Mouse (Mus musculus) forebrain, embryonic 16.5 days (tissue): ENCODE data around the gene Catsperg2. TPM values are rescaled to one million over a fixed set of nuclear protein-coding genes. Genes with fewer than 3 reads are reported as not detected.
"Not testable (repeated sequence)": the region's sequence is repeated elsewhere in the genome, so short reads cannot be mapped to it uniquely, and the experiment has no call there.

Experiments
- ATAC-seq: fragments of 200-750 bp; cut with Nextera tagmentation; 2 replicates; pipeline ENCODE4 v1.8.0; 2017; ENCODE audit warnings: mild to moderate bottlenecking, moderate library complexity
- H3K27ac ChIP-seq: fragments of 300-500 bp; sonication (generic); 2 replicates; pipeline ENCODE4 v1.5.1; 2014; ENCODE audit warnings: low read length, control low read depth
- H3K27me3 ChIP-seq: fragments of 300-500 bp; sonication (generic); replicated peaks from 2 replicates; pipeline ENCODE4 v1.6.1; 2014; ENCODE audit warnings: low read length; ENCODE audit not compliant: control insufficient read depth, insufficient read depth
- H3K36me3 ChIP-seq: fragments of 300-500 bp; sonication (generic); 2 replicates; pipeline ENCODE4 v1.6.1; 2014; ENCODE audit not compliant: control insufficient read depth, insufficient read depth
- H3K4me1 ChIP-seq: fragments of 300-500 bp; sonication (generic); replicated peaks from 2 replicates; pipeline ENCODE4 v1.6.1; 2014; ENCODE audit warnings: low read length; ENCODE audit not compliant: control insufficient read depth, insufficient read depth
- H3K4me2 ChIP-seq: fragments of 300-500 bp; sonication (generic); 2 replicates; pipeline ENCODE4 v1.6.1; 2014; ENCODE audit warnings: mild to moderate bottlenecking, low read length, control low read depth
- H3K4me3 ChIP-seq: fragments of 300-500 bp; sonication (generic); replicated peaks from 2 replicates; pipeline ENCODE4 v1.5.1; 2014; ENCODE audit warnings: mild to moderate bottlenecking, low read length, control low read depth
- H3K9ac ChIP-seq: fragments of 300-500 bp; sonication (generic); replicated peaks from 2 replicates; pipeline ENCODE4 v1.6.1; 2014; ENCODE audit warnings: low read depth, low read length, control low read depth
- H3K9me3 ChIP-seq: fragments of 300-500 bp; sonication (generic); 2 replicates; pipeline ENCODE4 v1.6.1; 2016; ENCODE audit warnings: low read length; ENCODE audit not compliant: control insufficient read depth
- WGBS: fragments of 180-500 bp; shearing (Covaris S2); extraction: QIAGEN DNeasy Blood & Tissue Kit; methylation state at CpG from one replicate; pipeline ENCODE4 v1.1.7; 2014; 5-methylcytosine and 5-hydroxymethylcytosine counted together
- polyA plus RNA-seq: library from polyadenylated mRNA; unstranded; fragments of >200 nt; fragmentation: Nextera tagmentation; extraction: Ambion mirVana; gene quantifications from 2 replicates; pipeline ENCODE4 v1.2.1, GENCODE M21; 2015

Gene Catsperg2
- 0.34 and 0.35 TPM in 2 replicates for polyA plus RNA-seq

- H3K4me2 ChIP-seq, H3K27me3 ChIP-seq, H3K27ac ChIP-seq, H3K9ac ChIP-seq, H3K4me3 ChIP-seq, H3K4me1 ChIP-seq, ATAC-seq, H3K9me3 ChIP-seq, H3K36me3 ChIP-seq: not testable (repeated sequence)
- 68% methylated on average over 11 of the region's 11 CpGs for WGBS
These were observed at the start of gene Catsperg2 for GRCm38 (mm10) chr7:29726860-29727259. Gene Catsperg2 (minus strand): TSS chr7:29727032.

GRCm38 (mm10) chr7:29776568-29776967, 49.7 kb upstream of the Catsperg2 start:
- H3K4me2 ChIP-seq, result no peak overlapping the region

GRCm38 (mm10) chr7:29774371-29774770, 47.5 kb upstream of the Catsperg2 start:
- H3K4me1 ChIP-seq, result peaks cover 10% of the 10 kb centered on the region
- WGBS, result 92% methylated on average over 3 of the region's 3 CpGs
- H3K4me3 ChIP-seq, result no peak overlapping the region
- peaks cover 38% of the 10 kb centered on the region for H3K36me3 ChIP-seq
- no peak for ATAC-seq
- H3K27me3 ChIP-seq, result no peaks in the 10 kb centered on the region
- no peak overlapping the region for H3K9ac ChIP-seq
- H3K4me2 ChIP-seq, result no peak overlapping the region
- H3K9me3 ChIP-seq, result no peaks in the 10 kb centered on the region
- no peak overlapping the region for H3K27ac ChIP-seq

More at GRCm38 (mm10) chr7:29776568-29776967, 49.7 kb upstream of the Catsperg2 start:
- no peak overlapping the region for H3K9ac ChIP-seq
- no peaks in the 10 kb centered on the region for H3K27me3 ChIP-seq
- H3K27ac ChIP-seq, result no peak overlapping the region
- WGBS, result 97% methylated on average over 19 of the region's 19 CpGs
- H3K4me3 ChIP-seq, result no peak overlapping the region
- no peaks in the 10 kb centered on the region for H3K9me3 ChIP-seq
- H3K36me3 ChIP-seq, result peaks cover 40% of the 10 kb centered on the region
- ATAC-seq, result no peak
- H3K4me1 ChIP-seq, result no peaks in the 10 kb centered on the region

- no peaks in the 10 kb centered on the region for H3K9me3 ChIP-seq
- no peaks in the 10 kb centered on the region for H3K27me3 ChIP-seq
- H3K4me1 ChIP-seq, result peaks cover 15% of the 10 kb centered on the region
- no peak for ATAC-seq
- H3K9ac ChIP-seq, result no peak overlapping the region
- H3K27ac ChIP-seq, result no peak overlapping the region
- H3K36me3 ChIP-seq, result peaks cover 35% of the 10 kb centered on the region
- H3K4me3 ChIP-seq, result no peak overlapping the region
- H3K4me2 ChIP-seq, result no peak overlapping the region
- WGBS, result 87% methylated on average over 7 of the region's 7 CpGs
These were observed 46.7 kb upstream of the Catsperg2 start for GRCm38 (mm10) chr7:29773503-29773902.

DNA sequence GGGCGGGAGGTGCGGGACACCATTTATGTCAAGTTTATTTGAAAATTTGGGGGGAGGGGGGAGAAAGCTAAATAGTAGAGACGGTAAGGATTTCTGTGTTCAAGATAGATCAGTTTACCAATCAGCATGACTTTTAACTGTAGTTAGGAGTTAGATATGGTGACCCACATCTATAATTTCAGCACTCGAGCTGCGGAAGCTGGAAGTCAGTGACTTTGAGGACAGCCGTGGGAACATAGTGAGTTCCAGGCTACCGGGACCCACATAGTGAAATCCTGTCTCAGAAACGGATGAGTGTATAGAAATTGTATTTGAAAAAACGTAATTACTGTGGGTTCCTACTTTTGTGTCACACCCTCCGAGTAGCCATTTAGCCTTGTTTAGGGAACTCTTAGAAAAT, 42.1 kb upstream of the Catsperg2 start:
- H3K4me2 ChIP-seq, result peak overlapping the region; percentile 87
- 9% methylated on average over 10 of the region's 10 CpGs for WGBS
- H3K27ac ChIP-seq, result peak overlapping the region; percentile 87
- peak overlapping the region; percentile 62 for H3K4me3 ChIP-seq
- H3K9me3 ChIP-seq, result no peaks in the 10 kb centered on the region
- peaks cover 26% of the 10 kb centered on the region for H3K4me1 ChIP-seq
- H3K27me3 ChIP-seq, result no peaks in the 10 kb centered on the region
- ATAC-seq, result no peak
- peaks cover 5% of the 10 kb centered on the region; the same call in 1 of the 2 replicates for H3K36me3 ChIP-seq
- H3K9ac ChIP-seq, result peak overlapping the region; percentile 63

DNA sequence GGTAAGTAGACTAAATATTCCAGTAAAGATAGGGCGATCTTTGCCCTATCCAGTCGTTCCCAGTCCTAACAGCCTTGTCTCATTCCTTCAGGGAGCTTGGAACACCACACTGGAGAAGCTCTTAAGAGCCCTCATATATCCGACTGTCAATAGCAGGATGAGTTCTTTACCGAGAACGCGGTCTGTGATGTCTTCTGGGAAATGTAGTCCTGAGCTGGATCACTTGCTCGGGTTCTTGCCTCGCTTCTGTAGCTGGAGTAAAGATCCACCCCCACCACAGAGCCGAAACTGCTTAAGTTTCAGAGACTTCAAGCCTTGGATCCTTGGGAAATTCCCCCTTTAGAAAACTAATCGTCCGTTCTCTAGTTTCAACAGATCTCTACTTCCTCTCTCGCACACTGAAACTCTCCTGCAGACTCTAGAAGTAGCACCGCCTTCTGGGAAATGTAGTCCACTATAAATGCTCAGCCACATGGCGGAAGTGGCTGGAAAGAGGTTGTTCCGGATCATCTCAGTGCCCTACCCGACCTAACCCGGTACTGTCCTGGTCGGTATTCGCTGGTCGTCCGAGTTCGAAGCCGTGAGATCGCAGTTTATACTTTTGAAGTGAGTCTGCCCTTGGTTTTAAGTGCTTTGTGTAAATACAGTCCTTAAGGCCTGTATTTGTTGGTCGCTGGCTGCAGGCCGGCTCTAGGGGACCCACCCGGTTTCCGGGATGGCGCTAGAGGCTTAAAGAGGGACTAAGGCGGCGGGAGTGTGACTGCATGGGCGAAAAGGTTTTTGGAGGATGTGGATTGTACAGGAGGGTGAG, 41.5 kb upstream of the Catsperg2 start, which contains the start of gene Zfp84:
Zfp84 (plus strand) TSS at position 463 of the 811 bp plus-strand sequence.
- no peaks in the 10 kb centered on the region for H3K27me3 ChIP-seq
- peak within 1 kb of the TSS; percentile 62 for H3K4me3 ChIP-seq
- peaks cover 1% of the 10 kb centered on the region; the same call in 1 of the 2 replicates for H3K36me3 ChIP-seq
- H3K9ac ChIP-seq, result peak within 1 kb of the TSS; percentile 65
- H3K4me1 ChIP-seq, result peaks cover 26% of the 10 kb centered on the region
- peak within 1 kb of the TSS; percentile 87 for H3K4me2 ChIP-seq
- WGBS, result under 1% methylated on average over 32 of the region's 32 CpGs
- ATAC-seq, result peak; percentile 96
- H3K9me3 ChIP-seq, result no peaks in the 10 kb centered on the region
- peak within 1 kb of the TSS; percentile 87 for H3K27ac ChIP-seq

DNA sequence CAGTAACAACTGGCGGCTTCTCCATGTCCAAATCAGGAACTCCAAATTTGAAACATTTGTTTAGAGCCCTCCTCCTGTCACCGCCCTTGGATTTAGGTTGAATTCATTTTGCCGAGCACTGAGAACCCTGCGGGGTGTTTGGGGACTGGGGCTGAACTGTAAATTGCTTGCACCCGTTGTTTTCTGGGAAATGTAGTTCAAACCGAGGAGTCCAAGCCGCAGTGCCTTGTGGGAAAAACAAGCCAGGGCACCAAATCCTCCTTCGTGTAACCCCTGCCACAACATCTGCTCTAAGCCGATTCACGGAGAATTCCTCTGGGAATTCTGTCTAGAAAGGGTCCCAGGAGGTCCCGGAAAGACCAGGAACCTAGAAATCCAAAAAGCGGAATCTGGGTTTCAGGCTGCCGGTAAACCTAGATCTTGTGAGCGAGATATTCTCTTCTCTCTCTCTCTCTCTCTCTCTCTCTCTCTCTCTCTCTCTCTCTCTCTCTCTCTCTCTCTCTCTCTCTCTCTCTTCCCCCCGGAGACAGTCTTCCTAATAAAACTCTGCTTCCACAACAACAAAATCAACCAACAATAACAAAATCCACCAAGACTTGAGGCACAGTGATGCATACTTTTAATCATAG, 40.3 kb upstream of the Catsperg2 start:
- Histone ChIP-seq H3K27ac (peak overlapping the region; percentile 62), H3K4me1 (peaks cover 26% of the 10 kb centered on the region), H3K9me3 (no peaks in the 10 kb centered on the region), H3K27me3 (no peaks in the 10 kb centered on the region), H3K9ac (peak overlapping the region; percentile 65), H3K36me3 (no peaks in the 10 kb centered on the region), H3K4me2 (peak overlapping the region; percentile 87), H3K4me3 (peak overlapping the region; percentile 62)
- 0% methylated on average over 15 of the region's 15 CpGs for WGBS
- peak; percentile 51 for ATAC-seq

GRCm38 (mm10) chr7:29764702-29765101, 37.9 kb upstream of the Catsperg2 start:
- no peak for ATAC-seq
- no peaks in the 10 kb centered on the region for H3K36me3 ChIP-seq
- 83% methylated on average over 7 of the region's 7 CpGs for WGBS

DNA sequence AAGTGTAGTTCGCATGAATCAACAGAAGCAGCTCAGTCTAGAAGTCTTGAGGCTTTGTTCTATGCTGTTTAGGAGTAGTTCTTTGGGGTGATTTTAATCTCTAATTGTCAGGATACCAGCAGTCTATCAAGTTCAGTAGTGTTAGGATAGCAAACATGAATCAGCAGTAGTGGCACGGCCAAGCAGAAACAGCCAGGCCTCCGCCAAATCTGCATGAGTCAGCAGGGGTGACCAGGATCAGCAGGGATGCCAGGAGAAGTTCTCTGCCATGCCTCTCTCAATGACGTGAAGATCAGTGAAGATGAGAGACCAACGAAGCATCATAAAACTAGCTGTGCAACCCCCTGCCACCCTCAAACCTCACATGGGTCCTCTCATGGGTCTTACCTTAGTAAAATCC, 33.6 kb upstream of the Catsperg2 start:
- H3K27ac ChIP-seq, result no peak overlapping the region
- H3K9ac ChIP-seq, result no peak overlapping the region
- H3K4me1 ChIP-seq, result no peaks in the 10 kb centered on the region
- ATAC-seq, result no peak
- no peaks in the 10 kb centered on the region for H3K27me3 ChIP-seq
- no peaks in the 10 kb centered on the region for H3K9me3 ChIP-seq
- WGBS, result 87% methylated on average over 5 of the region's 5 CpGs
- H3K36me3 ChIP-seq, result no peaks in the 10 kb centered on the region
- no peak overlapping the region for H3K4me2 ChIP-seq
- no peak overlapping the region for H3K4me3 ChIP-seq

More at GRCm38 (mm10) chr7:29764702-29765101, 37.9 kb upstream of the Catsperg2 start:
- H3K4me2 ChIP-seq, result no peak overlapping the region
- no peaks in the 10 kb centered on the region for H3K27me3 ChIP-seq
- H3K27ac ChIP-seq, result no peak overlapping the region
- H3K4me1 ChIP-seq, result peaks cover 19% of the 10 kb centered on the region
- H3K4me3 ChIP-seq, result no peak overlapping the region
- no peak overlapping the region for H3K9ac ChIP-seq
- H3K9me3 ChIP-seq, result no peaks in the 10 kb centered on the region
